Mouse (Mus musculus) heart, embryonic 12.5 days (tissue): ENCODE measurements around the gene Epc2. TPM values are rescaled to one million over a fixed set of nuclear protein-coding genes. Genes with fewer than 3 reads are reported as not detected.

Experiments
- ATAC-seq: fragments of 200-750 bp; cut with Nextera tagmentation; 2 replicates; pipeline ENCODE4 v1.8.0; 2017; ENCODE audit warnings: moderate TSS enrichment, moderate library complexity; ENCODE audit not compliant: insufficient number of reproducible peaks, low FRiP score
- H3K27ac ChIP-seq: fragments of 300-500 bp; sonication (generic); 2 replicates; pipeline ENCODE4 v1.5.1; 2016; ENCODE audit warnings: mild to moderate bottlenecking, moderate library complexity; ENCODE audit not compliant: poor library complexity, severe bottlenecking
- H3K27me3 ChIP-seq: fragments of 300-500 bp; sonication (generic); replicated peaks from 2 replicates; pipeline ENCODE4 v1.6.1; 2016; ENCODE audit warnings: mild to moderate bottlenecking, moderate library complexity
- H3K36me3 ChIP-seq: fragments of 300-500 bp; sonication (generic); 2 replicates; pipeline ENCODE4 v1.6.1; 2016; ENCODE audit warnings: mild to moderate bottlenecking, moderate library complexity
- H3K4me1 ChIP-seq: fragments of 300-500 bp; sonication (generic); replicated peaks from 2 replicates; pipeline ENCODE4 v1.6.1; 2016; ENCODE audit warnings: mild to moderate bottlenecking
- H3K4me2 ChIP-seq: fragments of 300-500 bp; sonication (generic); 2 replicates; pipeline ENCODE4 v1.6.1; 2016; ENCODE audit warnings: mild to moderate bottlenecking, moderate library complexity
- H3K4me3 ChIP-seq: fragments of 300-500 bp; sonication (generic); 2 replicates; pipeline ENCODE4 v1.5.1; 2016; ENCODE audit warnings: mild to moderate bottlenecking
- H3K9ac ChIP-seq: fragments of 300-500 bp; sonication (generic); 2 replicates; pipeline ENCODE4 v1.6.1; 2016; ENCODE audit warnings: mild to moderate bottlenecking, moderate library complexity
- H3K9me3 ChIP-seq: fragments of 300-500 bp; sonication (generic); replicated peaks from 2 replicates; pipeline ENCODE4 v1.6.1; 2016; ENCODE audit warnings: mild to moderate bottlenecking, moderate library complexity
- WGBS: fragments of 180-500 bp; shearing (Covaris S2); methylation state at CpG from one replicate; pipeline ENCODE4 v1.1.7; 2016; 5-methylcytosine and 5-hydroxymethylcytosine counted together
- polyA plus RNA-seq: library from polyadenylated mRNA; unstranded; fragments of >200 nt; fragmentation: Nextera tagmentation; extraction: Ambion mirVana; gene quantifications from 2 replicates; pipeline ENCODE4 v1.2.1, GENCODE M21; 2016

Gene Epc2
- 5.5 and 5.8 TPM in 2 replicates for polyA plus RNA-seq

GRCm38 (mm10) chr2:49450931-49451636 is at the start of gene Epc2:
Gene Epc2 (plus strand): TSS chr2:49451486.
- H3K27me3 ChIP-seq, result no peaks in the 10 kb centered on the region
- H3K4me2 ChIP-seq, result peak within 1 kb of the TSS; percentile 92
- H3K9ac ChIP-seq, result peak within 1 kb of the TSS; percentile 99
- no peaks in the 10 kb centered on the region for H3K36me3 ChIP-seq
- peaks cover 6% of the 10 kb centered on the region for H3K4me1 ChIP-seq
- under 1% methylated on average over 76 of the region's 88 CpGs for WGBS
- H3K27ac ChIP-seq, result peak within 1 kb of the TSS; percentile 99
- H3K4me3 ChIP-seq, result peak within 1 kb of the TSS; percentile 92
- peak; percentile 86 for ATAC-seq
- no peaks in the 10 kb centered on the region for H3K9me3 ChIP-seq

- Histone ChIP-seq H3K36me3 (no peaks in the 10 kb centered on the region), H3K4me1 (no peaks in the 10 kb centered on the region), H3K9me3 (no peaks in the 10 kb centered on the region), H3K4me3 (no peak overlapping the region), H3K27me3 (no peaks in the 10 kb centered on the region), H3K9ac (no peak overlapping the region), H3K27ac (no peak overlapping the region), H3K4me2 (no peak overlapping the region)
- 49% methylated on average over 2 of the region's 2 CpGs for WGBS
- ATAC-seq, result no peak
Measured at GRCm38 (mm10) chr2:49405954-49406353, 45.3 kb upstream of the Epc2 start.

GRCm38 (mm10) chr2:49411685-49412084 is 39.6 kb upstream of the Epc2 start:
- H3K9ac ChIP-seq, result no peak overlapping the region
- no peaks in the 10 kb centered on the region for H3K27me3 ChIP-seq
- no peak overlapping the region for H3K27ac ChIP-seq
- no peak overlapping the region for H3K4me3 ChIP-seq
- no peaks in the 10 kb centered on the region for H3K9me3 ChIP-seq
- WGBS, result 56% methylated on average over 5 of the region's 5 CpGs
- no peak for ATAC-seq
- H3K4me1 ChIP-seq, result peaks cover 5% of the 10 kb centered on the region
- no peaks in the 10 kb centered on the region for H3K36me3 ChIP-seq
- no peak overlapping the region for H3K4me2 ChIP-seq

GRCm38 (mm10) chr2:49412576-49412975 is 38.7 kb upstream of the Epc2 start:
- Histone ChIP-seq H3K27ac (no peak overlapping the region), H3K9ac (no peak overlapping the region), H3K4me1 (peaks cover 5% of the 10 kb centered on the region), H3K27me3 (no peaks in the 10 kb centered on the region), H3K4me3 (no peak overlapping the region), H3K36me3 (no peaks in the 10 kb centered on the region), H3K4me2 (no peak overlapping the region), H3K9me3 (no peaks in the 10 kb centered on the region)
- 77% methylated on average over 6 of the region's 6 CpGs for WGBS
- no peak for ATAC-seq

GRCm38 (mm10) chr2:49415868-49416267 is 35.4 kb upstream of the Epc2 start:
- Histone ChIP-seq H3K36me3 (no peaks in the 10 kb centered on the region), H3K9ac (no peak overlapping the region), H3K4me2 (no peak overlapping the region), H3K4me3 (no peak overlapping the region), H3K27ac (no peak overlapping the region), H3K27me3 (no peaks in the 10 kb centered on the region), H3K4me1 (peaks cover 5% of the 10 kb centered on the region), H3K9me3 (no peaks in the 10 kb centered on the region)
- ATAC-seq, result no peak
- whole genome bisulfite sequencing, result 33% methylated on average over 3 of the region's 3 CpGs

GRCm38 (mm10) chr2:49417018-49417604 is 34.2 kb upstream of the Epc2 start:
- Histone ChIP-seq H3K4me2 (no peak overlapping the region), H3K9me3 (no peaks in the 10 kb centered on the region), H3K36me3 (no peaks in the 10 kb centered on the region), H3K9ac (no peak overlapping the region), H3K4me1 (peaks cover 5% of the 10 kb centered on the region), H3K27me3 (no peaks in the 10 kb centered on the region), H3K4me3 (no peak overlapping the region), H3K27ac (no peak overlapping the region)
- ATAC-seq, result no peak
- 54% methylated on average over 10 of the region's 10 CpGs for WGBS

- no peak for ATAC-seq
- 81% methylated on average over 3 of the region's 3 CpGs for WGBS
- Histone ChIP-seq H3K9ac (no peak overlapping the region), H3K27me3 (no peaks in the 10 kb centered on the region), H3K9me3 (no peaks in the 10 kb centered on the region), H3K27ac (no peak overlapping the region), H3K4me2 (no peak overlapping the region), H3K36me3 (no peaks in the 10 kb centered on the region), H3K4me1 (peaks cover 5% of the 10 kb centered on the region), H3K4me3 (no peak overlapping the region)
Measured at GRCm38 (mm10) chr2:49420396-49420795, 30.9 kb upstream of the Epc2 start.

GRCm38 (mm10) chr2:49423857-49424256 is 27.4 kb upstream of the Epc2 start:
- H3K36me3 ChIP-seq, result no peaks in the 10 kb centered on the region
- 61% methylated on average over 2 of the region's 2 CpGs for WGBS
- no peak overlapping the region for H3K4me3 ChIP-seq
- no peaks in the 10 kb centered on the region for H3K27me3 ChIP-seq
- no peak overlapping the region for H3K27ac ChIP-seq
- H3K4me2 ChIP-seq, result no peak overlapping the region
- no peak for ATAC-seq
- H3K4me1 ChIP-seq, result no peaks in the 10 kb centered on the region
- H3K9me3 ChIP-seq, result no peaks in the 10 kb centered on the region
- H3K9ac ChIP-seq, result no peak overlapping the region

- no peaks in the 10 kb centered on the region for H3K9me3 ChIP-seq
Measured at GRCm38 (mm10) chr2:49424788-49425187, 26.5 kb upstream of the Epc2 start.

GRCm38 (mm10) chr2:49426175-49426574 is 25.1 kb upstream of the Epc2 start:
- H3K36me3 ChIP-seq, result no peaks in the 10 kb centered on the region
- H3K9me3 ChIP-seq, result no peaks in the 10 kb centered on the region
- no peak overlapping the region for H3K4me3 ChIP-seq
- no peak overlapping the region for H3K27ac ChIP-seq
- WGBS, result 56% methylated on average over 10 of the region's 10 CpGs
- no peaks in the 10 kb centered on the region for H3K4me1 ChIP-seq
- no peaks in the 10 kb centered on the region for H3K27me3 ChIP-seq
- H3K9ac ChIP-seq, result no peak overlapping the region
- ATAC-seq, result no peak
- no peak overlapping the region for H3K4me2 ChIP-seq

More at GRCm38 (mm10) chr2:49424788-49425187, 26.5 kb upstream of the Epc2 start:
- no peak for ATAC-seq
- Histone ChIP-seq H3K9ac (no peak overlapping the region), H3K4me1 (no peaks in the 10 kb centered on the region), H3K27me3 (no peaks in the 10 kb centered on the region), H3K4me2 (no peak overlapping the region), H3K4me3 (no peak overlapping the region), H3K36me3 (no peaks in the 10 kb centered on the region), H3K27ac (no peak overlapping the region)
- WGBS, result 73% methylated on average over 4 of the region's 4 CpGs

- Histone ChIP-seq H3K27me3 (no peaks in the 10 kb centered on the region), H3K36me3 (no peaks in the 10 kb centered on the region), H3K9ac (no peak overlapping the region), H3K4me3 (no peak overlapping the region), H3K4me2 (no peak overlapping the region), H3K9me3 (no peaks in the 10 kb centered on the region), H3K4me1 (peaks cover 2% of the 10 kb centered on the region; the same call in 1 of the 2 replicates), H3K27ac (no peak overlapping the region)
- ATAC-seq, result no peak
- WGBS, result 88% methylated on average over 1 of the region's 1 CpGs
Measured at GRCm38 (mm10) chr2:49431015-49431414, 20.3 kb upstream of the Epc2 start.
